Mouse (Mus musculus) megakaryocyte-erythroid progenitor cell, adult 5-6 weeks (primary cell): Measurements from ENCODE around the gene Tlx3. TPM values are rescaled to one million over a fixed set of nuclear protein-coding genes. Genes with fewer than 3 reads are reported as not detected.
A peak's percentile ranks its signal among the peaks of the same experiment; 100 is the strongest.

Experiments
- ATAC-seq: replicated peaks from 2 replicates; pipeline ENCODE4 v1.8.0; 2016; ENCODE audit warnings: mild to moderate bottlenecking, inconsistent platforms; ENCODE audit not compliant: severe bottlenecking, poor library complexity, low FRiP score, low TSS enrichment
- total RNA-seq, 2 experiments: library from RNA; stranded (forward) in 1 of 2; stranded (reverse) in 1 of 2; fragments of 200-1000, 215-1000 nt in 1 of 2; fragments of >200 nt in 1 of 2; fragmentation: Nextera tagmentation in 1 of 2; gene quantifications; 2 replicates each; pipeline ENCODE4 v1.2.3; 2014 to 2017

Tlx3 gene
- total RNA-seq, 2 experiments from 2014 or later, result not detected

DNA sequence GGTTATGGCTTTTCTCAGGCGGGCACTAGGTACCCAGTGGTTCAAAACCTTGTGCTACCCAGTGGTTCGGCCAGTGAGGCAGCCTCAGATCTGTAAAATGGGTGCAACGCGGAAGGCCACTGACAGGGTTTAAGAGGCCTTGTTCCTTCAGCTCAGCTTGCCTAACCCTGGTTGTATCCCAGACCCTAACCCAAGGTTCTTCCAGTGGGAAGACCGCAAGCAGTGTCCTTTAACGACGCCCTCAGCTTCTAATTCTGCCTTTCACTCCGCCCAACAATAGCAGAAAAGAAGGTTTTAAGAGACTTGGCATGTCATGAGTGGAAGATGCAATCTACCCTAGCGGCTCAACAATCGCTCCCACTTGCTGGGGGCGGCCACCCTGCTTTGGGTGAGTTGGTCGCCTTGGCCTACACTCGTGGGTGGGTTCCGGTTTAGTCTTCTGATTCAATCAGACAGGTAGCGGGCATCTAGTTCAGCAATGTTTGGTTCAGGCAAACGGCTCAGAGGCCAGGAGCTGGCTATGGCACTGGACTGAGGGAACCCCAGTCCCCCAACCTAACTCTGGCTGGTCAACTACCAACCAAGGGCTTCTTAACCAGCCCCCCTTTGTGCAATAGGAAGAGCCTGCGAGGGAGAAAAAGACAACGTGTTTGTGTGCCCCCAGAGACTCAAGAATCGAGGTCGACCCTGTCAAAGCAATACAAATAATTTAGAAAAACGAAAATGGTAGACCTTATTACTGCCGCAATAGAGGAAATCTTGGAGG is 4.9 kb downstream of the Tlx3 start:
- ATAC-seq, result no peak

DNA sequence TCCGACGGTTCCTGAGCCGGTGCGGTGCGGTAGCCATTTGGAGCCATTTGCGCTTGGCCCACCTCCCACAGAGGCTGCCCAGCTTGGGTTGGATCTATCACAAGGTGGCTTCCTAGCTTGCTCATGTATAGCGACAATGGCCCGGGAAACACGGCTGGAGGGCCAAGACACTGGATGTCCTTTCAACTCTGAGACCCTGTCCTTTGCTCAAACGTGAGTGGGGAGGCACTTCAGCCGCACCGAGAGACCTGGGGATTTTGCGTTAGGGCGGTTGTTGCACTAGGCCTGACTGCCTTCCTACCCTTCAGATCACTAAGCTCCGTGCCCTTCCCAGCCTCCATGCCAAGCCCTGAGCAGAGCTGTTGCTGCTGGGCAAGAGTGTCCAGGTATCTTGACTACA is 5.7 kb downstream of the Tlx3 start:
- no peak for ATAC-seq

DNA sequence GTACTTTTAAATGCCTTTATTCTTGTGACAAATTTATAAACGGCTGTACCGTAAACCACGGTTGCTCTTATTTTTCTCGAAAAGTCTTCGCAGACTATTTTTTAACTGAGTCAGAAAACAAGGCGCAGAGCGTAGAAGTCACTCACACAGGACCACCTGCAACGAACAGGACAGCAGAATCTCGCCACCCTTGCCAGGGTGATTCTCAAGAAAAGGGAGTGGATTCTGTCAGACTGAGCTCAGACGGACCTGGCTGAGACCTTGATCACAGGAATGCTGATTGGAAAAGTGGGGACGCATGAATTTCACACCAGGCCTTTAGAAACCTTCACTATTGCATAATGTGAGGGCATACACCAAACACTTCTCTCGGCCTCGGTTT is 6.3 kb downstream of the Tlx3 start:
- no peak for ATAC-seq

DNA sequence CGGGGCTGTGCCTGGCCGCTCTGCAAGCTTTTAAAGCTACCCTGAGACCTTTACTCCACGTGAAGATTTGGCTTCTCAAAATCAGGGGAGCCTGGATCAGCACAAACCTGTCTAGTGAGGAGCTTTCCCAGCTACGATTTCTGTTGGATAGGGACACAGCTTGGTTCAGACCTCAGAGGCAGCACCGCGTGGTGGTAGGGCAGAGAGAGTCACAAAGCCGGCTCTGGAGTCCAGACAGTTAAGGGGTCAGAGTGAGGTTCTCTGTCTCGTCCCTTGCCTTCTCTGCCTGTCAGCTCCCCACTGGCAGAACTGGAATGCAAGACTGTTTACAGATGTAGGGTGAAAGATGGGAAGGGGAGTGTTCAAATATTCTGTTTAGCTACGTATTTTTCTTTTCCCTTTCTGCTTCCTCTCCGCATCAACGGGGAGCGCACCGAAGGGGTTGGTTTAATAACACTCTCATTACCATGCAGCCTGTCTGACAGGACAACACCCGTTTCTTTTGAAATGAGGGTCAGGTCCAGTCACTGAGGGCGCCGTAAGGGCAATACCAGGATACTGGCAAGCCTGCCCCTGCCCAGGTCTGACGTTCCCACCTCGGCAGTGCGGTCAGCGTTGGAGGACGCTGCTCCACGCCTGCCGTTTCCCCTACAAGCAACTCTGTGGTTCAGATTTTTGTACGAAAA is 6.8 kb downstream of the Tlx3 start:
- no peak for ATAC-seq

DNA sequence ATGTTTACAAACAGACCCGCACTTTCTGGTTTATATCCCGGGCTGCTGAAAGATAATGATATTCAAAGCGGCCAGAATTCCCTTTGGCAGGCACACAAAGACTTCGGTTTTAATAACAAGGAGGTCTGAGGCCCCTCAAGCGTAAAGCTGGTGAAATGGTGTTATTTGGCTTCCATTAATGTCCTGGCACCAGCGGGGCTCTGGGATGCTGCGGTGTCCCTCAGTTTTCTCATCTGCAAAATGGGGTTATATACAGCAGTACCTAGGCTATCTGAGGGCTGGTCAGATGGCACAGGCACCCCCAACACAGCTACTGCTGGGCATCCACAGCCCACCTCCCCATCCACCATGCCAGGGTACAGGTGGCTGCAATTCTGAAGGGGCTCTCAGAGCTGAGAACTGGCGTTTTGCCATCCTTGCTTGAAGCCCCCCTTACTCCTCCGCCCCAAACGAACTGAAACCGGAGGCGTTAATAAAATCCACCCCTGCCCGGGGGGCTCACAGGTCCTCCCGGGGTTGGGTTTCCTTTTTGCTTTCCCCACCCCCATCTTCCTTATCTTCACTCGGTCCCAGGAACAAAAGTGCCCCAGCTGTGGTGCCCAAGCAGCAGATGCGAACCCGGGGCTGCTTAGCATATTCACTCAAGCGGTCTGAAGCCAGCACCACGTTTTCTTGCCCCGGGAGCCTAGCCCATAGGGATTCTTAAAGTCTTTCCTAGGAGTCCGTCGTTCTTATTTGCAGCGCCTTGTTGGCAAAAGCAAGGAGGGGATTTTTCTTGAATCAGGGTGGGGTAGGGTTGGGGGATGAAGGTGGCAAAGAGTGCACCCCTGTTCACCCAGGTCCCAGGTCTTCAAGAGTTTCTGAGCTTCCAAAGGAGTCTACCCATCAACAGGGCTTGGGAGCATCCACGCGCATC is 7.6 kb downstream of the Tlx3 start:
- no peak for ATAC-seq

DNA sequence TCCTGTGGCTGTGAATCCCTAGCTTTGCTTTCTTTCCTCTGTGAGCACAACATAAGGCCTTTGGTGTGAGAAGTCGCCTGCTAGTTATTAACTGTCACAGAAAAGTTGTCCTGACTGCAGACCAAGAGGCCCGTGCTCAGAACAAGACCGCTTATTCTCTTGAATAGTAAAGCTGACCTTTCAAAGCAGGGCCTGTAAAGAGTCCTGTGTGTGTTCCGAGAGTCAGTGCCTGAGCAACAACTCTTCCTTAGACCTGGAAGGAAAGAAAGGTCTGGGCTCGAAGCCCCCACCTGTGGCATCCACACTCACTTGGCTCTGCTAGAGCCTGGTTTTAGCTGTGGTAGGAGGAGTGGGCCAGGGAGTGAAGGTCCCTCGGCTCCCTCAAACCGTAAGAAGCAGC is 8.3 kb downstream of the Tlx3 start:
- ATAC-seq, result no peak

DNA sequence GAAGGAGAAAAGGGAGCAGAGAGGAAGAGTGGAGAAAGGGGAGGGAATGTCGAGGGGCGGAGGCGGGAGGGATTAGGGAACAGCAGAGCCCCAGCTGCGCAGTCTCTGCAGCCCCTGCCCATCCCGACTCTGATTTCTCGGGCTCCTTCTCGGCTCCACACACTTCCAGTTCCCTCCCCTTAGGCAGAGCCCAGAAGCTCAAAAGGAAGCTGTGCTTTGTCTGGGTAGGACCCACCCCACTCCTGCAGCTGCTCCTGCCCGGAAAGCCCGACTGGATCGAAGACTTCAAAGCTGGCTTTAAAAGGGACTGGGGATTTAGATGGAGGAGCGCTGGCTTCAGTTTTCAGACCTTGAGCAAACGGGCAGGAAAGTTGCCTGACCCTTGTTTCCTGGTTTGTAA is 9.7 kb downstream of the Tlx3 start:
- ATAC-seq, result no peak

DNA sequence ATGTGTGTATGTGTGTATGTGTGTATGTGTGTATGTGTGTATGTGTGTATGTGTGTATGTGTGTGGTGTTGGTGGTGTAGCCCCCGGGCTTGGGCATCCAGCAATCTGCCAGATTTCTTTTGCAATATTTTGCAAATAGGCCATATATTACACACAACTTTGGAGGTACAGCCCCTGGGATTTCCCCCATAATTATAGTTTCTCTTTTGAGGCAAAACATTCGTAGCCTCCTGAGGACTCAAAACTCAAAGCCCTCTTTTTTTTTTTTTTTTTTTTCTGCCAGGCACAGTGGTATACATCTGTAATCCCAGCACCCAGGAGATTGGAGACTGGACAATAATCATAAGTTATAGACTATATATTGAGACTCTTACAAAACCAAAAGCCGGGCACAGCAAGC is 21.6 kb downstream of the Tlx3 start:
- ATAC-seq, result no peak

DNA sequence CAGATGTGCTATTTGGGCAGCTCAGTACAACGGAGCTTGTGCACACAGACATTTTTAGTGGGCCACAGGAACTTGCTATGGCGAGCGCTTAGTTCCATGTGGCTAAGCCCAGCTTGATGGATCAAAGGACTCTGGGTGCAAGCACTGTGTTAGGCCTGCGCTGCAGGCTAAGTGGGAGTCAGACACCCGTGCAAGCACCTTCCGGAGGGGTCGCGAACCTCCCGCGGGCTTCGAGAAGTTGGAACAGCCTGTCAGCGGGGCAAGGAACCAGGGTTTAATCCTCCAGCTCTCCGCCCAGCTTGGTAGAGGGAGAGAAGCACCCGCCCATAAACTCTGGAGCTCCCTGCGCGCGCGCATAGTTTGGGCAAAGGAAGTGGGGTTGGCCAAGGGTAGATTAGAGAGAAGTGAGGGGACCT is 22.7 kb downstream of the Tlx3 start:
- ATAC-seq, result no peak

DNA sequence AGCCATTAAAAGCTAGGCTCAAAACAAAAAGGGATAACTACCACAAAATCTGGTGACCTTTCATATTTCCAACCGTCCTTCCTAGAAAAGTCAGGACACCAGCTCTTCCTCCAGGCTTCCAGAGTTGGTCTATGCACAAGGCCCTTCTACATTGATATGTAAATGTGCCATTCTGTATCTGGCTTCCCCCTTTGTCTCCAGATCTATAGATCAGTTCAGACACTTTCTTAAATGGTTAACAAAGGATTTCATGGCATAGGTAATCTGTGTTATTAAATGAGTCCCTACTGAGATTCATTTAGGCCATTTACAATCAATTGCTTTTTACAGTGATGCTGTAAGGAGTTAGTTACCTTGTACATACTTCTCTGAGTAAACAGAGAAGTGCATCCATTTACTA is 23.6 kb downstream of the Tlx3 start:
- no peak for ATAC-seq

DNA sequence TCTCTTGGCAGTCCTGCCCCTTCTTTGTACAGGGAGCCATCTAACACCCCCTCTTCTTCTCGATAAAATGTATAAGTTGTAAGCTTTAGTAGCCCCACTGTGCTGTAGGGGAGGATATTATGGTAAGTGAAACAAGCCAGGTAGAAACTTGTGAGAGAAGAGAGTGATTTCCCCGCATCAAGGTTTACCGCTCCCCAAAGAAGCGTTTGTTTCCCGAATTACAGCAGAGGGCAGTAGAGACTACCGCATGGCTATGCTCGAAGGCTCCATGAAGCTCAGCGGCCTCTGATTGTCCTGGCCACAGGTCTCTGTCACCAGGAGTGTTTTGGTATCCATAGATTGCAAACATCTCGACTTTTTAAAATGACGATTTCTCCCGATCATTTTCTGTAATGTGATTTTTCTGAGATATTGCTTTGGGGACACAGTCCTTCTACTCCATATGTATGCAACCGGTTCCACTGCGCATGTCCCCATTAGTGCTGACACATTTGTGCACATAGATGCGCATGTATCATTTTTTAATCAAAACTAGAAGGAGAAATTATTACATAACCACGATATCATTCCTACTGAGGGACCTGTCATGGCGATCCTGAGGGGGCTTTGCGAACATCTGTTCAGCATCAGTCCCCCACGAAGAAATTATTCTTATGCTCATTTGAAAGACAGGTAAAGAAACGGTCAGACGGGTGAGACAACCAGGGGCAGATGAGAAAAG is 26.7 kb downstream of the Tlx3 start:
- ATAC-seq, result peak; percentile 87

DNA sequence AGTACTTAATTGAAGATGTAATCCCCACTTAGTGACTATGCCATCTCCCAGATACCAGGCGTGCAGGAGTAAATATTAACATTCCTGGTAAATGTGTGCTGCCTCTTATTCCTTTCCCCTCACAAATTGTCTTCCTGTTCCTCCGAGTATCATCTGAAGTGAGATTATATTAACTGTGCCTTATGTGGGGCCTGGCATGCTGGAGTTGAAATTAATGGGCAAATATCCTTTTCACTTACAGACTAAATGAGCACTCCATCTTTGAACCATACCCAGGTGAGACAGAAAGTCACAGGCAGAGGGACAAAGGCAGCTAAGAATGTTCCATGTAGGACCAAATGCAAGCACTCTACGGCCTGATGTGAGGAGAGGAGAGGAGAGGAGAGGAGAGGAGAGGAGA is 27.6 kb downstream of the Tlx3 start:
- no peak for ATAC-seq

DNA sequence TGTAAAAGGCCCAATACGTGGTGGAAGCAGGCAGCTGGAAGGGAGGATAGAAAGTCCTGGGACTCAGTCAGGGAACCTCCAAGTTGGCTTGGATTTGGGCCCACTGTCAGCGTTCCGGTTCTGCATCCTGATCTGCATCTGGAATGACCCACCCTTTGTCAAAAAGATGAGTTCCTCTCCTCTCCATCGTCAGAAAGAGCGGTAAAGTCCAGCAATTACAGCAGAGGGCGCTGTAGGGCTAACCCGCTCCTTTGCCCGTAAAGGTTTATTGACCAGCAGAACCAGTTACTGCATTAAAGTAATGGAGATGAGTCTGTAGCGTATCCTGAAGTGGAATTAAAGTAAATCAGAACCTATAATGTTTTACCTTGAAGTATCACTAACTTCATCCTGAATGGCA is 32.9 kb downstream of the Tlx3 start:
- ATAC-seq, result peak; percentile 88

DNA sequence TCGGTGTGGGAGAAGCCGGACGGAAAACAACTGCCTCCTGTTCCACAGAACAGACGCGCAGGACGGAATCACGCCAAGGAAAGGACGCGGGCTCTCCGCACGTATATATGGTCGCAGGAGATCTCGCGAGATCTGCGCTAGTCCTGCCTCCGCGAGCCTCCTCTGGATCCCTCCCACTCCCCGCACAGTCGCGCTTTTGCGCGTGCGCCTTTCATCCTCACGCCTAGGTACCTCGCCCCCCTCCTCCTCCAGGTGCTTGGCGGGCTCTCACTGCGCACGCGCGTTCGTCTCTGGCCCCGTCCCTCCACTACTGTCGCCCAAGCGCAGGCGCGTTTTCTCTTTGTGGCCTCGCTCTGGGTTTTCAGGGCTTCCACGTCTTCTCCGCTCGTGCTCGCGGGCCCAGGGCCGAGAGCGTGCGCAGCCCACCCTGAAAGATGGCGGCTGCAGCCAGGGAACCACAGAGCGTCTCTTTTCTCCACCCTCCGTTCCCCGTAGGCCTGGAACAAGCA is 40.3 kb downstream of the Tlx3 start, which contains the start of gene Npm1:
Gene Npm1 (minus strand): TSS at position 209 of the 509 bp plus-strand sequence.
- ATAC-seq, result peak; percentile 96

DNA sequence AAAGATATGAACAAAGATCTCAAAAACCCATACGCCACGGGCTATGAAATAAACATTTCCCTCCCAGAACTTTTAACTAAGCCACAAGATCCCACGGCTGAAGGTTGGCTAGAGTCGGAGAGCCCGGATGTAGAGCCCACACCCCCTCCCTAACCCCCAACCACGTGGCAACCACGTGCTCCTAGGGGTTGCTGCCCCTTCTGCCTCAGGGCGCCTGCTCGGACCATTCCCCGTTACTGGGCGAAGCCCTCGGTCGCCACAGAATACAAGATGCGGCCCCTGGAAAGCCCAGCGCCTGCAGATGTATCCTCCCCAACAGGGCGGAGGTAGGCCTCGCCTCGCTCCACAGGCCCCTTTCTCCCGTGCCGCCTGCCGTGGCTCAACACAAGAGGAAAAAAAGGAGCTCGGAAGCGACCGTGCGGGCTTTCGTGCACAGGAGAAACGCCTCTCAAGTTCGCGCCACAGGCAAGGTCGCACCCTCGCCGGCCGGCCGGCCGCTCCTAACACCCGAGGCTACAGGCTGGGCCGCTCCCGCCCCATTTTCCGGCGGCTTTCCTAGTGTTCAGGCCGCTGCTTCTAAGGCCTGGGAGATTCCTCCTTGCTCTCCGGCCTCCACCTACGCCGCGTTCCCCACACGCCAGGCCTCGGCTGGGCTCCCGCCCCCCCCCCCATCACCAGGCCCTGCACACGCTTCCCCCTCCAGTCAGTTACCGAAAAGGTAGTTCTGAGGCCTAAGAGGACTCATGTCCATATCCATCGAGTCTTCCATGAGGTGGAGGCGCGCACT is 41.0 kb downstream of the Tlx3 start:
- ATAC-seq, result peak; percentile 62

DNA sequence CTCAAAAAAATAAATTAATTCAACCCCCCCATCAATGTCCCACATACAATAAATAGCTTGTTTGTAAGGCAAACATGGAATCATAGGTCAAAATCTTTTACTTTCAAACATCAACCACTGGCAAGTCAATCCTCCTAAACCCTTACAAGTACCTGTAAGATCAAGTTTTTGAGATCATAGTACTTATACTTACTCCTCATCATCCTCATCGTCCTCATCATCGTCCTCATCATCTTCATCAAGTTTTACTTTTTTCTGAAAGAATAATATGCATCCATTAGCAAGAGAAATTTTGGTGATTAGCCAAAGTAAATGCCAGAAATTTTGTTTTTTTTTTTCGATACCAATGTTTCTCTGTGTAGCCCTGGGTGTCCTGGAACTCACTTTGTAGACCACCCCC is 43.6 kb downstream of the Tlx3 start:
- no peak for ATAC-seq

DNA sequence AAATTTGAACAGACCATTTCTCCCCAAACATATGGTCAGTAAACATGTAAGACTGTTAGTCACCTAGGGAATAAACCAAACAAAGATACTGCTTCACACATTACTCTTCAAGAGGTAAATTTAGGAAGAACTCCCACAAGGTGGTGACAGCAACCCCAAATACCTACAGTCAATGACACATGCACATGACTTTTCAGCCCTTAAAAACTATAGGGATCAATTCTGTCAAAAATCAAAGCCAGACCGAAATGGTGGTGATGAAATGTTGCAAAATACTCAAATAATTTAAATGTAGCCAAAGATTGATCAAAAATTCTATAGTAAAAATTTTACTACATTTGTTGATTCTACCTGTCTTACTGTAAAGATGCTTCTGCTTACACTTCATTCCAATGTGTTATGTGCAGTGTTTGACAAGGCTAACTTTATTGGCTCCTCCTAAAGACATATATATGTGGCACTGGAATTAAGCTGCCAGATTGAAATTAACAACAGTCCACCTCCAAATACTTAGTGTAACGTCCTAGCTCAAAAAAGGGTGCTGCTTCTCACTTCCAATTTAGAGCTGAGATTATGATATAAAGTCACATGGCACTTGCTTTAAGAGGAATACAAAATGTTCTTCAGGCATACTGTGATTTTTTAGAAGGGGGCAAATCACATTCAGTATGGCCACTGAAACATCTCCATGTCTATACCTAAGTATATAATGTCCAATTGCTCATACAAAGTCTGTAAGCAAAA is 45.8 kb downstream of the Tlx3 start:
- no peak for ATAC-seq

DNA sequence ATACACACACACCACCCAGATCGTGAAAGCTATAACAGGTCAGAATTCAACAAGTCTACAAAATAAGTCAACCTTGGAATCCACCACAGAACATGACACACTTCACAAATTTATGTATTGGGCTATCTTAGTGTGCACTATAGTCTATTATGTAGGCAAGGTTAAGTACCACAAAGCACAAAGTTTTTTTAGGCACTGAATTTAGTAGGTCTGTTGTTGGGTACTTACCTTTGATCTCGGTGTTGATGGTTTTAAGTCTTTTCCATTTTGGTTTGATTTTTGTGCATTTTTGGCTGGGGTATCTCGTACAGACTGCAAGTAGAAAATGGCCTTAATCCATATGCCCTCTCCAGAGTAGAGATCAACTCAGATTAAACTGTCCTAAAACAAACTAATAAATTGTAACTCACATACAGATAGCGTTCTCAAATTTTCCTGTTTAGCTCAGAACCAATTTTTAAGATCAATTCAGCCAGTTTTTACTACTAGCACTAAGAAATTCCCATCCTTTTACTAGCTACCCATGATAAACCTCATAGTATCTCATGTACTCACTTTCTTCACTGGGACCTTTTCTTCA is 46.9 kb downstream of the Tlx3 start:
- no peak for ATAC-seq
